Mouse (Mus musculus): Measurements from ENCODE around the gene Akap8l.

GRCm38 (mm10) chr17:32317032-32317431, 33.4 kb downstream of the Akap8l start:
- TF ChIP-seq CTCF (IDR thresholded peaks at IDR 0.05; ENCODE audit: borderline replicate concordance, extremely low read depth, insufficient read depth, insufficient read length) = no peak
- TF ChIP-seq POLR2A (IDR thresholded peaks at IDR 0.05; ENCODE audit: borderline replicate concordance, extremely low read depth, insufficient read depth, insufficient read length, poor library complexity, severe bottlenecking) = no peak
